Mouse (Mus musculus) midbrain, postnatal 0 days (tissue): ENCODE measurements around the gene Prap1. TPM values are rescaled to one million over a fixed set of nuclear protein-coding genes. Genes with fewer than 3 reads are reported as not detected.
A peak's percentile ranks its signal among the peaks of the same experiment; 100 is the strongest.

Experiments used
- ATAC-seq: fragments of 200-750 bp; cut with Nextera tagmentation; 2 replicates; pipeline ENCODE4 v1.8.0; 2017; ENCODE audit warnings: moderate number of reproducible peaks, mild to moderate bottlenecking, moderate TSS enrichment, moderate library complexity; ENCODE audit not compliant: low FRiP score
- DNase-seq: peaks from one replicate; pipeline ENCODE4 v3.0.0-alpha.2; 2015; ENCODE audit warnings: low spot score
- H3K27ac ChIP-seq: fragments of 300-500 bp; sonication (generic); 2 replicates; pipeline ENCODE4 v1.5.1; 2014; ENCODE audit warnings: low read depth, mild to moderate bottlenecking, low read length, mixed read lengths
- H3K27me3 ChIP-seq: fragments of 300-500 bp; sonication (generic); 2 replicates; pipeline ENCODE4 v1.6.1; 2014; ENCODE audit warnings: low read length, control low read depth, mixed read lengths; ENCODE audit not compliant: insufficient read depth
- H3K36me3 ChIP-seq: fragments of 300-500 bp; sonication (generic); 2 replicates; pipeline ENCODE4 v1.6.1; 2014; ENCODE audit warnings: low read length, control low read depth, mixed read lengths; ENCODE audit not compliant: insufficient read depth
- H3K4me1 ChIP-seq: fragments of 300-500 bp; sonication (generic); 2 replicates; pipeline ENCODE4 v1.6.1; 2014; ENCODE audit warnings: mild to moderate bottlenecking, control low read depth, antibody characterized with exemption, low read length, mixed read lengths; ENCODE audit not compliant: insufficient read depth
- H3K4me2 ChIP-seq: fragments of 300-500 bp; sonication (generic); 2 replicates; pipeline ENCODE4 v1.6.1; 2014; ENCODE audit warnings: low read depth, mild to moderate bottlenecking, low read length, mixed read lengths; ENCODE audit not compliant: poor library complexity, severe bottlenecking
- H3K4me3 ChIP-seq: fragments of 300-500 bp; sonication (generic); 2 replicates; pipeline ENCODE4 v1.5.1; 2014; ENCODE audit warnings: low read depth, mild to moderate bottlenecking, low read length, moderate library complexity
- H3K9ac ChIP-seq: fragments of 300-500 bp; sonication (generic); replicated peaks from 2 replicates; pipeline ENCODE4 v1.6.1; 2014; ENCODE audit warnings: mild to moderate bottlenecking, low read length, moderate library complexity, mixed read lengths; ENCODE audit not compliant: poor library complexity, severe bottlenecking
- H3K9me3 ChIP-seq: fragments of 300-500 bp; sonication (generic); 2 replicates; pipeline ENCODE4 v1.6.1; 2016; ENCODE audit warnings: low read length, control low read depth
- CTCF ChIP-seq: IDR thresholded peaks from 2 replicates; pipeline ENCODE4 v1.5.1; 2016; ENCODE audit warnings: antibody characterized with exemption, mild to moderate bottlenecking
- WGBS: fragments of 180-500 bp; shearing (Covaris S2); extraction: QIAGEN DNeasy Blood & Tissue Kit; methylation state at CpG from one replicate; pipeline ENCODE4 v1.1.7; 2014; 5-methylcytosine and 5-hydroxymethylcytosine counted together
- polyA plus RNA-seq: library from polyadenylated mRNA; unstranded; fragments of >200 nt; fragmentation: Nextera tagmentation; extraction: Ambion mirVana; gene quantifications from 2 replicates; pipeline ENCODE4 v1.2.1, GENCODE M21; 2015
- total RNA-seq: library from RNA; depleted of rRNA; stranded (reverse); fragments of >200 nt; gene quantifications from 2 replicates; pipeline ENCODE4 v1.2.3, GENCODE M21; 2014

Gene Prap1
- total and polyA plus RNA-seq, 2 experiments from 2014 or later, result not detected

DNA sequence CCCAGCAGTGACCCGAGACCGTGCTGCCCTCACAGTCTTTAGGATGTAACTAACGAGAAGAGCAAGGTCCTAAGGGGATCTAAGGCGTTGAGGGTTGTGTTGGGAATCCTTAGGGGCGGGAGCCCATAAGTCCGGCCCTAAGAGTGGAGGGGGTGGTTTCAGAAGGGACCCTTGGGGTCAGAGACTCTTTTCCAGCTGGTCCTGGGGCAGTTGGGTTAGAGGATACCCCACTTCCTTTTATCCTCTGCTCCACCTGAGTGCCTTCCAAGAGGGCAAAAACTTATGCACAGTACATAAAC lies 31.4 kb upstream of the Prap1 start:
- ATAC-seq, result no peak

GRCm38 (mm10) chr7:140062307-140062706 lies 30.9 kb upstream of the Prap1 start:
- peak; percentile 60 for TF ChIP-seq CTCF
- DNase-seq (peak; percentile 39), ATAC-seq (no peak)
- H3K27me3 ChIP-seq, result peaks cover 26% of the 10 kb centered on the region
- WGBS, result 18% methylated on average over 11 of the region's 11 CpGs
- no peak overlapping the region for H3K4me3 ChIP-seq
- no peaks in the 10 kb centered on the region for H3K36me3 ChIP-seq
- no peak overlapping the region for H3K4me2 ChIP-seq
- H3K9me3 ChIP-seq, result no peaks in the 10 kb centered on the region
- no peak overlapping the region for H3K9ac ChIP-seq
- no peak overlapping the region for H3K27ac ChIP-seq
- peaks cover 5% of the 10 kb centered on the region for H3K4me1 ChIP-seq

More for the DNA sequence above, 31.4 kb upstream of the Prap1 start:
- peaks cover 6% of the 10 kb centered on the region for H3K4me1 ChIP-seq
- no peak overlapping the region for H3K27ac ChIP-seq
- no peak for DNase-seq
- peak overlapping the region; percentile 34 for H3K4me3 ChIP-seq
- peaks cover 26% of the 10 kb centered on the region for H3K27me3 ChIP-seq
- H3K4me2 ChIP-seq, result peak overlapping the region; percentile 79
- H3K36me3 ChIP-seq, result no peaks in the 10 kb centered on the region
- no peaks in the 10 kb centered on the region for H3K9me3 ChIP-seq
- no peak overlapping the region; the same call in 1 of the 2 replicates for H3K9ac ChIP-seq
- TF ChIP-seq CTCF, result no peak
- WGBS, result 8% methylated on average over 6 of the region's 6 CpGs

GRCm38 (mm10) chr7:140063092-140063491 lies 30.1 kb upstream of the Prap1 start:
- 16% methylated on average over 7 of the region's 7 CpGs for WGBS

DNA sequence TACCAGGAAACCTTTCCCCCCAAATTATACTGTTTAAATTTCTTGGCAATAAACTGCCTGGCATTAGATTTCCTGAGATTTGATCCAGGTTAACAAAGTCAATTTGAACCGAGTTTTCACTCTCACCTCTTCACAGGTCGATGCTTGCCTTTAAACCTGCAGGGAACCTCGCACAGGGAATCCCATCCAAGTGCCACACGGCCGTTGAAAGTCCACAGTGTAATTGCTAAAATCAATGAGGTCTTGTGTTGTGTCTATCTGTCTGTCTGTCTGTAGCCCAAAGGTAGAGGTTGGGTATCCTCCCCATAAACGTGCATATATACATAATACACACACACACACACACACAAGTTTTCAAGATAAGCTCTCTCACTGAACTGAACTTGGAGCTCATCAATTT lies 25.8 kb upstream of the Prap1 start:
- Histone ChIP-seq H3K36me3 (peaks cover 25% of the 10 kb centered on the region), H3K9me3 (no peaks in the 10 kb centered on the region), H3K4me1 (no peaks in the 10 kb centered on the region), H3K27ac (no peak overlapping the region), H3K9ac (no peak overlapping the region), H3K4me2 (no peak overlapping the region), H3K4me3 (no peak overlapping the region), H3K27me3 (peaks cover 29% of the 10 kb centered on the region)
- no peak for ATAC-seq
- 71% methylated on average over 6 of the region's 6 CpGs for WGBS
- DNase-seq, result no peak
- no peak for TF ChIP-seq CTCF

More at GRCm38 (mm10) chr7:140063092-140063491, 30.1 kb upstream of the Prap1 start:
- H3K27ac ChIP-seq, result no peak overlapping the region
- H3K9me3 ChIP-seq, result no peaks in the 10 kb centered on the region
- no peaks in the 10 kb centered on the region; the same call in 1 of the 2 replicates for H3K4me1 ChIP-seq
- H3K4me2 ChIP-seq, result no peak overlapping the region
- no peak overlapping the region for H3K9ac ChIP-seq
- DNase-seq, result peak; percentile 89
- no peak overlapping the region for H3K4me3 ChIP-seq
- no peaks in the 10 kb centered on the region; the same call in 1 of the 2 replicates for H3K36me3 ChIP-seq
- peak; percentile 91 for TF ChIP-seq CTCF
- ATAC-seq, result no peak; the same call in 1 of the 2 replicates
- H3K27me3 ChIP-seq, result peaks cover 26% of the 10 kb centered on the region

DNA sequence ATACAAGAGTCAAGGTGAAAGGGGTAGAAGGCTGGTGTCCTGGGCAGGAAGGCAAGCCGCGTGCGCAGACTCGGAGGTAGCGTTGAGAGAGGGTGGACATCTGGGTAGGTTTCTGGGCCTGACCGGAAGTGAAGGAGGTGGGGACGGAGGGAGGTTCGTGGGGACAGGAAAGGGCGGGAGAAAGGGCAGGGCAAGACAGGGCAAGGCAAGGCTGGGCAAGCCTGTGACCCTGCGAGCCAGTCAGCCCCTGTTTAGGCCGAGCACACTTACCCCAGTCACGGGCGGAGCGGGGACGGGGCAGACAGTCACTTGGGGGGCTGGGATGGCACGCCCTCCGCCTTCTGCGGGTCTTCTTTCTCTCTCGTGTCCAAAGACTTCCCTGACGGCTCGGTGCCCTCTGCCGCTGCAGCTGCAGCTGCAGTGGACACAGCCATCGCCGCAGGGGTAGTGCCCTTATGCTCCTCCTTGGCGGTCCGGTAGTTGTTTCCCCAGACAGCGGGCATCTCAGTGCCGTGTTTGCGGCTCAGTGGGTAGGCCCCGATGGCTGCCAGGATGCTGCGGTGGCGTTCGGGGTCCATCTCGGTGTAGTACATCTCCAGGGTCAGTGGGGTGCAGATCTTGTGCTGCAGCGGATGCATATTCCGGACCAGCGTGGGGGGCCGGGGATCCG lies 23.0 kb upstream of the Prap1 start:
- Histone ChIP-seq H3K4me1 (no peaks in the 10 kb centered on the region), H3K36me3 (peaks cover 32% of the 10 kb centered on the region), H3K27me3 (peaks cover 15% of the 10 kb centered on the region), H3K4me2 (peak overlapping the region; percentile 24; the same call in 1 of the 2 replicates), H3K9ac (no peak overlapping the region), H3K4me3 (0 out of 2 replicates have a peak overlapping the region, but pooled peaks have one; percentile 8), H3K9me3 (no peaks in the 10 kb centered on the region), H3K27ac (no peak overlapping the region)
- TF ChIP-seq CTCF, result no peak
- WGBS, result 40% methylated on average over 35 of the region's 39 CpGs
- no peak for DNase-seq
- ATAC-seq, result no peak

DNA sequence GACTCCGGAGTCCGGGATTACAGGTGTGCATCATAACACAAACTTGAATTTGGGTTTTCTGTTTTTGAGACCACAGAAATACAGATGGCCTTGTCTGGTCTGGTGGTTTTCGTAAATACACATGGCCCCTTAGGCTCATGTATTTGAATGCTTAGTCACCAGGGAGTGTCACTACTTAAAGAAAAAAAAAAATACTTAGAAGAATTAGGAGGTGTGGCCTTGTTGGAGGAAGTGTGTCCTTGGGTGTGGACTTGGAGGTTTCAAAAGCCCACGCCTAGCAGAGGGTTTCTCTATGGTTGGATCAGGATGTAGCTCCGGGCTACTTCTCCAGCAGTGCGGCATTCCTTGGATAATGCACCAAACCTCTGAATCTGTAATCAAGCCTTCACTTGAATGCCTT lies 15.5 kb upstream of the Prap1 start:
- DNase-seq, result no peak
- Histone ChIP-seq H3K36me3 (0 out of 2 replicates have a peak, but pooled peaks cover 4% of the 10 kb centered on the region), H3K27ac (no peak overlapping the region), H3K27me3 (peaks cover 4% of the 10 kb centered on the region; the same call in 1 of the 2 replicates), H3K4me2 (no peak overlapping the region), H3K4me3 (no peak overlapping the region), H3K9ac (no peak overlapping the region), H3K4me1 (peaks cover 7% of the 10 kb centered on the region; the same call in 1 of the 2 replicates), H3K9me3 (no peaks in the 10 kb centered on the region)
- WGBS, result 81% methylated on average over 6 of the region's 6 CpGs
- no peak for TF ChIP-seq CTCF
- no peak for ATAC-seq
